Mouse (Mus musculus) embryonic fibroblast, embryonic 13.5 days (primary cell): Measurements from ENCODE around the gene Cd160. TPM values are rescaled to one million over a fixed set of nuclear protein-coding genes. Genes with fewer than 3 reads are reported as not detected.

Source experiments
- H3K27ac ChIP-seq: 2 replicates; pipeline ENCODE4 v1.5.1; 2012; ENCODE audit warnings: low read length, control low read depth, inconsistent platforms; ENCODE audit not compliant: insufficient read depth
- H3K4me1 ChIP-seq: 2 replicates; pipeline ENCODE4 v1.6.1; 2011; ENCODE audit warnings: low read length; ENCODE audit not compliant: control insufficient read depth, insufficient read depth
- H3K4me3 ChIP-seq: 2 replicates; pipeline ENCODE4 v1.5.1; 2011; ENCODE audit warnings: mild to moderate bottlenecking, control low read depth, low read length; ENCODE audit not compliant: insufficient read depth
- CTCF ChIP-seq: IDR thresholded peaks from 2 replicates; pipeline ENCODE4 v1.5.1; 2011; ENCODE audit warnings: mild to moderate bottlenecking, control low read depth, low read length, moderate library complexity, borderline replicate concordance; ENCODE audit not compliant: insufficient read depth
- POLR2A ChIP-seq: IDR thresholded peaks from 2 replicates; pipeline ENCODE4 v1.6.1; 2011; ENCODE audit warnings: low read depth, mild to moderate bottlenecking, control low read depth, low read length, moderate library complexity
- polyA plus RNA-seq: library from polyadenylated mRNA; stranded (reverse); fragments of >200 nt; gene quantifications from 2 replicates; pipeline ENCODE4 v1.2.4, GENCODE M21; 2011; ENCODE audit warnings: low read depth; ENCODE audit not compliant: missing spikeins, insufficient read length

Gene Cd160
- polyA plus RNA-seq, 1 experiment = not detected

DNA sequence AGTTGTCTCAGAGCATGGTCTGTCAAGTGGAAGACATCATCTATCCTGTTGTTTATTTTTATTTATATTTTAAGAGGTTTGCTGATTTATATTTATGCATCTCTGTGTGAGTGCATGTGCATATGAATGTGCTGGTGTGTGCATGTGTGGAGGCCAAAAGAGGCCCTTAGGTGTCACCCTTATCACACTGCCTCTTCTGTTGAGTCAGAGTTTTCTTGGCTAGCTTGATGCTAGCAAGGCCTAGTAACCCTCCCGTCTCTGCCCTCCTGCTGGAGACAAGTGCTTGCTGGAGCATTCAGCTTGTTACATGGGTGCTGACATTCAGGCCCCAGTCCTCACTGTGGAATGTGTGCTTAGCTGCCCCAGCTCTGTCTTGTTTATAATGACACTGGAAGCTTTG, 56.2 kb downstream of the Cd160 start:
- no peak for TF ChIP-seq POLR2A
- TF ChIP-seq CTCF = no peak
- no peak overlapping the region for H3K4me3 ChIP-seq
- H3K27ac ChIP-seq = no peak overlapping the region
- no peaks in the 10 kb centered on the region for H3K4me1 ChIP-seq

DNA sequence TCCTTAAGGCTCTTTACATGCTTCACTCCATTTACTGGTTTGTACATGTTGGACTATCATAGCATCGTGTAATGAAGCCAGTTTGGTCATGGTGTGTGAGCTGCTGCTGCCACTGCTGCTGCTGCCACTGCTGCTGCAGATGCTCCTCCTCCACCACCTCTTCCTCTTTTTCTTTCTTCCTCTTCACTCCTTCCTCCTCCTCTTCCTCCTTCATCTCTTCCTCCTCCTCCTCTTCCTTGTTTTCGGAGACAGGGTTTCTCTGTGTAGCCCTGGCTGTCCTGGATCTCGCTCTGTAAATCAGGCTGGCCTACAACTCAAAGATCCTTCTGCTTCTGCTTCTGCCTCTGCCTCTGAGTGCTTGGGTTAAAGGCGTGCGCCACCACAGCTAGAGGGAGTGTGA, 59.2 kb downstream of the Cd160 start:
- Histone ChIP-seq H3K4me1 (no peaks in the 10 kb centered on the region), H3K27ac (no peak overlapping the region), H3K4me3 (no peak overlapping the region)
- TF ChIP-seq POLR2A (no peak), CTCF (no peak)

DNA sequence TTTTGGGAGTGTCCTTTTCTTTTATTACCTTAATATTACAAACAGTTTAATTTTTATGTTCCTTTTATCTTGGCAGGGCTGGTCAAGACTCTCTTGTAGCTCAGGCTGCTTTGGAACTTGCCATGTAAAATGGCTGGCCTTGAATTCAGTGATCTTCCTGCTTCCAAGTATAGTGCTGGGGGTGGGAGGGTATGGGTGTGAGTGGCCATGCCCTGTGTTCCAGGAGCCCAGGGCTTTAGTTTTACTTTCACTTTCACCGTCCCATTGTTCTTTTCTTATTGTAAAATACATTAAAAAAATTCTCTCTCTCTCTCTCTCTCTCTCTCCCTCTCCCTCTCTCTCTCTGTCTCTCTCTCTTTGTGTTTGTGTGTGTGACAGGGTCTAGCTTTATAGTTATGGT, 64.6 kb downstream of the Cd160 start:
- Histone ChIP-seq H3K4me3 (no peak overlapping the region), H3K4me1 (no peaks in the 10 kb centered on the region), H3K27ac (no peak overlapping the region)
- no peak for TF ChIP-seq POLR2A
- no peak for TF ChIP-seq CTCF

GRCm38 (mm10) chr3:96759695-96760094, 69.5 kb downstream of the Cd160 start:
- H3K4me3 ChIP-seq = no peak overlapping the region

GRCm38 (mm10) chr3:96757691-96758090, 71.5 kb downstream of the Cd160 start:
- no peak overlapping the region for H3K27ac ChIP-seq
- TF ChIP-seq POLR2A (no peak), CTCF (no peak)
- H3K4me3 ChIP-seq = no peak overlapping the region
- H3K4me1 ChIP-seq = no peaks in the 10 kb centered on the region

More at GRCm38 (mm10) chr3:96759695-96760094, 69.5 kb downstream of the Cd160 start:
- Histone ChIP-seq H3K27ac (no peak overlapping the region), H3K4me1 (no peaks in the 10 kb centered on the region)
- TF ChIP-seq POLR2A (no peak), CTCF (no peak)

- no peak overlapping the region for H3K27ac ChIP-seq
- TF ChIP-seq POLR2A (no peak), CTCF (no peak)
- no peaks in the 10 kb centered on the region for H3K4me1 ChIP-seq
- no peak overlapping the region for H3K4me3 ChIP-seq
These were observed 73.2 kb downstream of the Cd160 start for GRCm38 (mm10) chr3:96755935-96756334.

Other genes with a start within 250 kb of the Cd160 start
- 23.2 and 30.6 TPM in 2 replicates for gene Polr3gl, start 235.2 kb downstream of the Cd160 start, polyA plus RNA-seq
- gene Ankrd34a, start 232.7 kb downstream of the Cd160 start, polyA plus RNA-seq = 5.1 and 7.4 TPM in 2 replicates
- gene Lix1l, start 228.2 kb downstream of the Cd160 start, polyA plus RNA-seq = 109 and 123 TPM in 2 replicates
- 108 and 113 TPM in 2 replicates for gene Rbm8a, start 199.4 kb downstream of the Cd160 start, polyA plus RNA-seq
- gene Pex11b, start 194.0 kb downstream of the Cd160 start, polyA plus RNA-seq = 31.3 and 35.5 TPM in 2 replicates
- gene Gm42957, start 193.9 kb downstream of the Cd160 start, polyA plus RNA-seq = 0.28 and 0.30 TPM in 2 replicates
- gene Itga10, start 183.8 kb downstream of the Cd160 start, polyA plus RNA-seq = 1.7 and 2.0 TPM in 2 replicates
- 0.23 and 0.67 TPM in 2 replicates for gene Ankrd35, start 159.2 kb downstream of the Cd160 start, polyA plus RNA-seq
- gene Pias3, start 133.0 kb downstream of the Cd160 start, polyA plus RNA-seq = 40.9 and 46.0 TPM in 2 replicates
- gene Nudt17, start 120.8 kb downstream of the Cd160 start, polyA plus RNA-seq = 4.4 and 5.2 TPM in 2 replicates
- 28.3 and 35.1 TPM in 2 replicates for gene Polr3c, start 101.7 kb downstream of the Cd160 start, polyA plus RNA-seq
- 30.9 and 38.9 TPM in 2 replicates for gene Rnf115, start 101.7 kb downstream of the Cd160 start, polyA plus RNA-seq
- not detected in 2 replicates for gene Pdzk1, start 67 bp downstream of the Cd160 start, polyA plus RNA-seq
- gene Gja5, start 75.3 kb upstream of the Cd160 start, polyA plus RNA-seq = 0.47 TPM in 1 of 2 replicates, not detected in the other
- gene Gpr89, start 76.0 kb upstream of the Cd160 start, polyA plus RNA-seq = 28.9 and 33.4 TPM in 2 replicates
- gene Gja8, start 96.7 kb upstream of the Cd160 start, polyA plus RNA-seq = not detected in 2 replicates